Mouse (Mus musculus): ENCODE results near the gene Actr6.

- no peak for TF ChIP-seq GATA1 (IDR thresholded peaks at IDR 0.05; ENCODE audit: low read length)
- no peak for TF ChIP-seq TAL1 (IDR thresholded peaks at IDR 0.05; ENCODE audit: low read length)
These were observed 13.5 kb upstream of the Actr6 start for GRCm38 (mm10) chr10:89745666-89746020.
